Comparison of ENCODE assay signal across 10 mouse cellular contexts in genomic region chr5:66503557-66504433, GRCm38 (mm10).
DNase-seq lines count a peak whose midpoint lies in the region; ATAC-seq lines count a peak whose summit lies in the region.
"Had no signal": no experiment of that assay in that cellular context is flagged by ENCODE, and none has a peak within 500 bp of the region (broad histone marks: within the 10 kb centered on the region; RNA-seq: fewer than 3 reads in every experiment).

No protein-coding gene starts in this region.

- peak; percentile 82 for ATAC-seq in kidney, embryonic 16.5 days (ENCODE audit: low FRiP score, low TSS enrichment)

- H3K4me1 ChIP-seq in heart, embryonic 10.5 days: peaks cover 41% of the 10 kb centered on the region
- peaks cover 38% of the 10 kb centered on the region for H3K4me1 ChIP-seq in kidney, embryonic 16.5 days (ENCODE audit: insufficient read depth, low read length)

- peak overlapping the region; percentile 59 for H3K27ac ChIP-seq in heart, embryonic 10.5 days
- peak overlapping the region; percentile 76 for H3K27ac ChIP-seq in kidney, embryonic 16.5 days (ENCODE audit: low read length)

- intact Hi-C loops in heart, postnatal 25 days (cut with DNase I): no loop called here

- 48% methylated on average over 17 of the region's 17 CpGs for WGBS in heart, embryonic 10.5 days
- WGBS in kidney, embryonic 16.5 days: 35% methylated on average over 17 of the region's 17 CpGs

- H3K4me3 ChIP-seq in heart, embryonic 10.5 days: no peak overlapping the region
- H3K4me3 ChIP-seq in kidney, embryonic 16.5 days (ENCODE audit: low read length): no peak overlapping the region
- H3K4me3 ChIP-seq: erythroblast, embryonic 14.5 days had no signal

- no peaks in the 10 kb centered on the region for H3K36me3 ChIP-seq in heart, embryonic 10.5 days
- H3K36me3 ChIP-seq in kidney, embryonic 16.5 days (ENCODE audit: insufficient read depth, low read length): no peaks in the 10 kb centered on the region

- peak overlapping the region; percentile 36; the same call in 1 of the 2 replicates for H3K9ac ChIP-seq in kidney, embryonic 16.5 days (replicated peaks; ENCODE audit: low read length)

- peak overlapping the region; percentile 7 for H3K4me2 ChIP-seq in kidney, embryonic 16.5 days (replicated peaks; ENCODE audit: low read depth, low read length)

- H3K27me3 ChIP-seq in heart, embryonic 10.5 days (ENCODE audit: insufficient read depth, poor library complexity, severe bottlenecking): no peaks in the 10 kb centered on the region
- H3K27me3 ChIP-seq in kidney, embryonic 16.5 days (ENCODE audit: insufficient read depth, low read length): no peaks in the 10 kb centered on the region

- peak; percentile 74 for DNase-seq in heart, embryonic 10.5 days (ENCODE audit: low spot score)
- no peak for DNase-seq in heart, postnatal 25 days (ENCODE audit: low spot score)
- peak; percentile 52 for DNase-seq in embryo, embryonic 11 days
- DNase-seq in lung, postnatal 10 days: peak; percentile 46
- DNase-seq in cerebellum, adult 9-10 months: no peak
- no peak for DNase-seq in cerebellum, adult 8-10 months
- no peak for DNase-seq in thymus, postnatal 25 days
- DNase-seq: layer of hippocampus, postnatal 36 days had no signal

- H3K9me3 ChIP-seq in heart, embryonic 10.5 days: no peaks in the 10 kb centered on the region
- peaks cover 4% of the 10 kb centered on the region; the same call in 1 of the 2 replicates for H3K9me3 ChIP-seq in kidney, embryonic 16.5 days (ENCODE audit: low read length)

Comparison
In these comparisons a context has a peak if more than half of its experiments do, and no peak if none do; other contexts are left out.
1. DNase-seq: peak in heart, embryonic 10.5 days (single experiment), embryo, embryonic 11 days (single experiment) and lung, postnatal 10 days (single experiment); none in heart, postnatal 25 days (single experiment), cerebellum, adult 9-10 months (single experiment), cerebellum, adult 8-10 months (single experiment) and thymus, postnatal 25 days (single experiment).